In genomic region chr5:105703286-105703655, GRCm38 (mm10) we compare ENCODE assay signal across 18 mouse cellular contexts. TPM values are rescaled to one million over a fixed set of nuclear protein-coding genes. Genes with fewer than 3 reads are reported as not detected.
DNase-seq lines count a peak whose midpoint lies in the region; ATAC-seq and TF ChIP-seq lines count a peak whose summit lies in the region.
"Had no signal": no experiment of that assay in that cellular context is flagged by ENCODE, and none has a peak within 500 bp of the region (broad histone marks: within the 10 kb centered on the region; RNA-seq: fewer than 3 reads in every experiment).

No protein-coding gene starts in this region.

- no peaks in the 10 kb centered on the region for H3K9me3 ChIP-seq in liver, embryonic 15.5 days (replicated peaks)
- H3K9me3 ChIP-seq: embryonic facial prominence, embryonic 15.5 days; hindbrain, embryonic 12.5 days; limb, embryonic 13.5 days had no signal

- peaks cover 19% of the 10 kb centered on the region; the same call in 1 of the 2 replicates for H3K4me1 ChIP-seq in kidney, adult 2 months (ENCODE audit: control insufficient read depth, insufficient read depth, low read length)
- 0 out of 2 replicates have a peak, but pooled peaks cover 8% of the 10 kb centered on the region for H3K4me1 ChIP-seq in lung, adult 2 months (ENCODE audit: control insufficient read depth, insufficient read depth, low read length)
- H3K4me1 ChIP-seq in liver, embryonic 15.5 days (replicated peaks), result peaks cover 79% of the 10 kb centered on the region

- 0 out of 2 replicates have a peak overlapping the region, but pooled peaks have one; percentile 3 for H3K4me2 ChIP-seq in liver, embryonic 15.5 days
- H3K4me2 ChIP-seq: embryonic facial prominence, embryonic 15.5 days; hindbrain, embryonic 12.5 days; limb, embryonic 13.5 days had no signal

- H3K27ac ChIP-seq in kidney, adult 2 months (ENCODE audit: insufficient read depth, low read depth, low read length), result peak overlapping the region; percentile 53; the same call in 1 of the 2 replicates
- peak overlapping the region; percentile 45 for H3K27ac ChIP-seq in liver, embryonic 15.5 days (replicated peaks)
- H3K27ac ChIP-seq: embryonic facial prominence, embryonic 15.5 days; forebrain, embryonic 10.5 days; hindbrain, embryonic 12.5 days; limb, embryonic 13.5 days had no signal

- TF ChIP-seq POLR2A in kidney, adult 2 months (IDR thresholded peaks at IDR 0.05; ENCODE audit: low read depth, low read length), result no peak
- TF ChIP-seq POLR2A in lung, adult 2 months (IDR thresholded peaks at IDR 0.05; ENCODE audit: borderline replicate concordance, extremely low read depth, low read depth, low read length), result no peak

- WGBS in kidney, adult 2 months, result 71% methylated on average over 11 of the region's 11 CpGs
- WGBS in lung, adult 2 months, result 72% methylated on average over 11 of the region's 11 CpGs
- 65% methylated on average over 11 of the region's 11 CpGs for WGBS in liver, embryonic 15.5 days (ENCODE audit: insufficient replicate concordance)

- ATAC-seq in liver, embryonic 15.5 days (ENCODE audit: insufficient read depth), result no peak
- ATAC-seq in inflammation-experienced regulatory T-cells, adult 6 months, result no peak

- H3K36me3 ChIP-seq in kidney, adult 2 months (ENCODE audit: control insufficient read depth, insufficient read depth, low read length), result no peaks in the 10 kb centered on the region
- 0 out of 2 replicates have a peak, but pooled peaks cover 5% of the 10 kb centered on the region for H3K36me3 ChIP-seq in liver, embryonic 15.5 days (replicated peaks)
- H3K36me3 ChIP-seq: embryonic facial prominence, embryonic 15.5 days; limb, embryonic 13.5 days had no signal

- no peak overlapping the region for H3K9ac ChIP-seq in liver, embryonic 15.5 days
- H3K9ac ChIP-seq: embryonic facial prominence, embryonic 15.5 days; hindbrain, embryonic 12.5 days; limb, embryonic 13.5 days had no signal

- DNase-seq in kidney, adult 2 months, result no peak
- DNase-seq in kidney, adult 11 months, result no peak
- DNase-seq in lung, adult 2 months, result peak; percentile 25
- DNase-seq in lung, postnatal 14 days, result no peak
- DNase-seq in adipocyte (ENCODE audit: low spot score), result peak; percentile 17
- no peak for DNase-seq in adrenal gland, adult 18-20 months (ENCODE audit: low spot score in 2 of 2)
- DNase-seq: cerebellum, adult 11 months; cerebellum, postnatal 14 days; embryo, embryonic 11 days; gastrocnemius, postnatal 10 days; layer of hippocampus, adult 9-11 months; midbrain, embryonic 14.5 days had no signal

- H3K27me3 ChIP-seq in kidney, adult 2 months (replicated peaks; ENCODE audit: control insufficient read depth, insufficient read depth, low read length), result no peaks in the 10 kb centered on the region
- H3K27me3 ChIP-seq in liver, embryonic 15.5 days, result peaks cover 32% of the 10 kb centered on the region
- H3K27me3 ChIP-seq: embryonic facial prominence, embryonic 15.5 days had no signal

- no peak overlapping the region for H3K4me3 ChIP-seq in kidney, adult 2 months (ENCODE audit: insufficient read depth, low read depth, low read length)
- no peak overlapping the region for H3K4me3 ChIP-seq in lung, adult 2 months (replicated peaks; ENCODE audit: extremely low read depth, low read depth, low read length)
- H3K4me3 ChIP-seq in liver, embryonic 15.5 days (replicated peaks), result no peak overlapping the region
- H3K4me3 ChIP-seq: embryonic facial prominence, embryonic 15.5 days; forebrain, embryonic 10.5 days; hindbrain, embryonic 12.5 days; limb, embryonic 13.5 days had no signal

- TF ChIP-seq CTCF in kidney, adult 2 months (conservative IDR thresholded peaks at IDR 0.05; ENCODE audit: insufficient read depth, insufficient read length, low read depth, low read length), result no peak
- no peak for TF ChIP-seq CTCF in lung, adult 2 months (IDR thresholded peaks at IDR 0.05; ENCODE audit: insufficient read depth, low read length)

RNA-seq across cellular contexts. Expression of gene Lrrc8d, which starts 3.5 kb away (rescaled TPM):
- 34.4 and 35.4 TPM in 2 replicates for polyA plus RNA-seq in kidney, adult 2 months (2012; rRNA removed)
- polyA plus RNA-seq in lung, adult 2 months (2012; rRNA removed), result 11.3 and 16.6 TPM in 2 replicates
- polyA plus RNA-seq in liver, embryonic 15.5 days (2015; fragmentation: Nextera tagmentation; extraction: Ambion mirVana), result 8.1 and 8.4 TPM in 2 replicates
- 10 to 100 TPM; 11.8 to 28.4 (median 26.5) TPM for polyA plus RNA-seq in inflammation-experienced regulatory T-cells, adult 6 months (2017; shearing (Covaris generic))
- total RNA-seq in adrenal gland, adult 18-20 months (2021), result 100 to 1,000 TPM in 1 of 2 experiments, 10 to 100 TPM in 1; 81.3 to 105 TPM

Comparison
In these comparisons a context has a peak if more than half of its experiments do, and no peak if none do; other contexts are left out.
1. DNase-seq: peak in lung, adult 2 months (single experiment) and adipocyte (single experiment); none in kidney, adult 2 months (single experiment), kidney, adult 11 months (single experiment), lung, postnatal 14 days (single experiment) and adrenal gland, adult 18-20 months (0 of 2).